Mouse (Mus musculus) lung, adult 10 weeks (tissue): ENCODE measurements around the gene Klk1b8. TPM values are rescaled to one million over a fixed set of nuclear protein-coding genes. Genes with fewer than 3 reads are reported as not detected.

Experiments used
- polyA plus RNA-seq: library from polyadenylated mRNA; stranded (reverse); fragments of 350-450 nt; fragmentation: Illumina TruSeq; extraction: RNeasy Lipid Tissue Mini Kit (QIAGEN cat#74804); gene quantifications from one replicate; pipeline ENCODE4 v1.2.3, GENCODE M21; 2014; ENCODE audit warnings: low read depth, low replicate concordance; ENCODE audit not compliant: insufficient read depth

Klk1b8 gene
- not detected for polyA plus RNA-seq

GRCm38 (mm10) chr7:43950364-43950763, at the start of gene Klk1b8:
Klk1b8 (plus strand) TSS chr7:43950664.

DNA sequence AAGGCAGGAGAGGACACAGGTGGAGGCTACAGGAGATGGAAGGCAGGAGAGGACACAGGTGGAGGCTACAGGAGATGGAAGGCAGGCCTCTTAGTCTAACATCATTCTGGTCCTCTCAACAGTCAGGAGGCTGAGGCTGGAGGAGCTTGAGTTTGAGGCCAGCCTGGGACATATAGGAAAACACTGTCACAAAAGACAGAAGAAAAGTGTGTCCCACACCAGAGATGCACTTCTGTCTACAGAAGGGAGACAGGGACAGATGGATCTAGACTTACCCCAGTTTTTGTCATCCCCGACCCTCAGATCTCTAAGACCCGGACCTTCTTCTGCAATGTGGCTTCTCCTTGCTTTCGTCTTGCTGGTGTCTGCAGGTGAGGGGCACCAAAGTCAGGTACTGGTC, 17.0 kb upstream of the Klk1b8 start, which contains the start of gene Klk15:
TSS of gene Klk15 (plus strand) at position 301 of the 400 bp plus-strand sequence.

GRCm38 (mm10) chr7:43966451-43966850, 16.0 kb downstream of the Klk1b8 start, which contains the start of gene Klk1b1:
Klk1b1 (plus strand) TSS chr7:43966751.

GRCm38 (mm10) chr7:43975761-43976160, 25.3 kb downstream of the Klk1b8 start, which contains the start of gene Klk1b9:
Klk1b9 (plus strand) TSS chr7:43976061.

DNA sequence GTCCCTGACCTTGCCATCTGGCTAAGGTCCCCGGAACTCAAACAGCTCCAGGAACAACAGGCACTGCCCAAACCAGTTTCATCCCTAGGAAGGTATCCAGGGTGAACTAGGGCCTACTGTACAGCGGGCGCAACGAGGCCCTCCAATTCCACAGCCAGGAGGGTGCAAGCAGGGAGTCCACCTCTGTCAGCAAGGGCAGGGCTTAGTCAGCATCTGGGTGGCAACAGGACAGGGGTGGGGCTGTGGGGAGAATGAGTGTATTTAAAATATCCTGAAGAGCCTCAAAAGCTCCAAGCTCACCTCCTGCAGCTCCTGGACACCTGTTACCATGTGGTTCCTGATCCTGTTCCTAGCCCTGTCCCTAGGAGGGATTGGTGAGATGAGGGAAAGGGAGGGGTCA, 45.1 kb downstream of the Klk1b8 start, which contains the start of gene Klk1b11:
TSS of gene Klk1b11 (plus strand) at position 301 of the 400 bp plus-strand sequence.

Other genes starting within 250 kb of the Klk1b8 start
- 3.6 TPM for gene Klk13, start 238.1 kb upstream of the Klk1b8 start, polyA plus RNA-seq
- not detected for gene Klk12, start 181.8 kb upstream of the Klk1b8 start, polyA plus RNA-seq
- 1.8 TPM for gene Klk11, start 176.1 kb upstream of the Klk1b8 start, polyA plus RNA-seq
- 0.92 TPM for gene Klk10, start 169.6 kb upstream of the Klk1b8 start, polyA plus RNA-seq
- not detected for gene Klk9, start 158.8 kb upstream of the Klk1b8 start, polyA plus RNA-seq
- 20.3 TPM for gene Klk8, start 153.1 kb upstream of the Klk1b8 start, polyA plus RNA-seq
- gene Klk7, start 139.4 kb upstream of the Klk1b8 start, polyA plus RNA-seq: not detected
- not detected for gene Klk6, start 126.2 kb upstream of the Klk1b8 start, polyA plus RNA-seq
- not detected for gene Klk5, start 108.7 kb upstream of the Klk1b8 start, polyA plus RNA-seq
- not detected for gene Klk4, start 69.5 kb upstream of the Klk1b8 start, polyA plus RNA-seq
- gene Klk15, start 16.9 kb upstream of the Klk1b8 start, polyA plus RNA-seq: not detected
- not detected for gene Klk1b1, start 16.1 kb downstream of the Klk1b8 start, polyA plus RNA-seq
- gene Klk1b9, start 25.4 kb downstream of the Klk1b8 start, polyA plus RNA-seq: not detected
- not detected for gene Klk1b11, start 45.2 kb downstream of the Klk1b8 start, polyA plus RNA-seq
- not detected for gene Klk1b26, start 61.5 kb downstream of the Klk1b8 start, polyA plus RNA-seq
- gene Klk1b27, start 101.6 kb downstream of the Klk1b8 start, polyA plus RNA-seq: not detected
- gene Klk1b21, start 151.7 kb downstream of the Klk1b8 start, polyA plus RNA-seq: not detected
- gene Klk1b22, start 162.0 kb downstream of the Klk1b8 start, polyA plus RNA-seq: not detected
- not detected for gene Klk1b16, start 186.1 kb downstream of the Klk1b8 start, polyA plus RNA-seq
- not detected for gene Klk1b24, start 237.6 kb downstream of the Klk1b8 start, polyA plus RNA-seq
- not detected for gene Klk1b3, start 247.5 kb downstream of the Klk1b8 start, polyA plus RNA-seq